In the genomic region with DNA sequence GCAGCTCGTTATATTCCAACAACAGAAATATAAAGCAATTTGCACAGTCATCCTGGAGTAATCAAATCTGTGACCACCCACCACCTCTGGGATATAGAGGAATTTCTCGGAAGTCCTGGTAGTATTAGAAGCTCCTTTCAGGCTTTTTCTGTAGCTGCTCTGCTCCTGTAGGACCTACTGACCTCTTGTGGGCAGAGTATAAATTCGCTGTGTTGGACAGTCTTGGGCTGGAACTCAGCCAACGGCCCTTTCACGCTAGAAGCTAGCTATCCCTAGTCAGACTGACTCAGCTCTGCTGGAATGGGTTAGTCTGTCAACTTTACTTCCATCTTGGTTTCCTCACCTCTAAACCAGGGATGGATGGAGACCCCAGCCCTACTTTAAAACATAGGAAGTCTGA, we compare ENCODE assay signal across 10 mouse cellular contexts. TPM values are rescaled to one million over a fixed set of nuclear protein-coding genes. Genes with fewer than 3 reads are reported as not detected.
A peak's percentile ranks its signal among the peaks of the same experiment; 100 is the strongest.
DNase-seq lines count a peak whose midpoint lies in the region; ATAC-seq and TF ChIP-seq lines count a peak whose summit lies in the region.
"Had no signal": no experiment of that assay in that cellular context is flagged by ENCODE, and none has a peak within 500 bp of the region (broad histone marks: within the 10 kb centered on the region; RNA-seq: fewer than 3 reads in every experiment).

No protein-coding gene starts in this region.

- no peaks in the 10 kb centered on the region for H3K4me1 ChIP-seq in kidney, embryonic 15.5 days
- H3K4me1 ChIP-seq in stomach, postnatal 0 days (replicated peaks; ENCODE audit: control insufficient read depth, insufficient read depth): no peaks in the 10 kb centered on the region
- H3K4me1 ChIP-seq: neural tube, embryonic 12.5 days had no signal

- peak; percentile 65 for TF ChIP-seq CTCF in stomach, postnatal 0 days (IDR thresholded peaks at IDR 0.05; ENCODE audit: low read depth)

- WGBS in kidney, embryonic 15.5 days: 29% methylated on average over 5 of the region's 5 CpGs
- WGBS in stomach, postnatal 0 days: 35% methylated on average over 5 of the region's 5 CpGs

- no peak for ATAC-seq in kidney, embryonic 15.5 days (replicated peaks; ENCODE audit: low FRiP score)
- ATAC-seq in stomach, postnatal 0 days (ENCODE audit: low FRiP score, low TSS enrichment): peak; percentile 62; the same call in 1 of the 2 replicates
- no peak for ATAC-seq in frontal cortex, adult (ENCODE audit: low TSS enrichment)

- H3K9me3 ChIP-seq in kidney, embryonic 15.5 days (replicated peaks): no peaks in the 10 kb centered on the region
- H3K9me3 ChIP-seq in stomach, postnatal 0 days (ENCODE audit: control insufficient read depth, low read length): no peaks in the 10 kb centered on the region
- H3K9me3 ChIP-seq: heart, embryonic 13.5 days; neural tube, embryonic 12.5 days had no signal

- H3K36me3 ChIP-seq in kidney, embryonic 15.5 days: no peaks in the 10 kb centered on the region
- no peaks in the 10 kb centered on the region for H3K36me3 ChIP-seq in stomach, postnatal 0 days (ENCODE audit: control insufficient read depth, insufficient read depth, low read length)
- H3K36me3 ChIP-seq: heart, embryonic 13.5 days; neural tube, embryonic 12.5 days had no signal

- DNase-seq in kidney, adult 18-20 months: peak; percentile 68
- DNase-seq in NIH3T3 (ENCODE audit: low read depth): peak; percentile 92
- DNase-seq in embryo, embryonic 10.5 days (ENCODE audit: low spot score): peak; percentile 44
- DNase-seq in kidney, postnatal 14 days: peak; percentile 75
- peak; percentile 68 for DNase-seq in stomach, postnatal 0 days (ENCODE audit: low spot score)
- DNase-seq in spleen, postnatal 36 days (ENCODE audit: low spot score in 2 of 2): no peak

- H3K27ac ChIP-seq in kidney, embryonic 15.5 days: no peak overlapping the region
- no peak overlapping the region for H3K27ac ChIP-seq in stomach, postnatal 0 days (replicated peaks)
- H3K27ac ChIP-seq: heart, embryonic 13.5 days; neural tube, embryonic 12.5 days had no signal

- H3K9ac ChIP-seq in kidney, embryonic 15.5 days: no peak overlapping the region
- H3K9ac ChIP-seq in stomach, postnatal 0 days (ENCODE audit: low read length): no peak overlapping the region
- H3K9ac ChIP-seq: heart, embryonic 13.5 days; neural tube, embryonic 12.5 days had no signal

- TF ChIP-seq EP300 in stomach, postnatal 0 days (optimal IDR thresholded peaks at IDR 0.05): no peak

- no peak overlapping the region for H3K4me3 ChIP-seq in kidney, embryonic 15.5 days (replicated peaks)
- no peak overlapping the region for H3K4me3 ChIP-seq in stomach, postnatal 0 days (ENCODE audit: low read depth, low read length)
- H3K4me3 ChIP-seq: heart, embryonic 13.5 days; neural tube, embryonic 12.5 days had no signal

- H3K4me2 ChIP-seq in kidney, embryonic 15.5 days: no peak overlapping the region
- H3K4me2 ChIP-seq in stomach, postnatal 0 days (replicated peaks; ENCODE audit: low read depth): no peak overlapping the region
- H3K4me2 ChIP-seq: heart, embryonic 13.5 days; neural tube, embryonic 12.5 days had no signal

- H3K27me3 ChIP-seq in kidney, embryonic 15.5 days: no peaks in the 10 kb centered on the region
- no peaks in the 10 kb centered on the region for H3K27me3 ChIP-seq in stomach, postnatal 0 days (ENCODE audit: control insufficient read depth, insufficient read depth, low read length)
- H3K27me3 ChIP-seq: heart, embryonic 13.5 days; neural tube, embryonic 12.5 days had no signal

RNA-seq across cellular contexts. Expression of a gene that starts 34.8 kb away (rescaled TPM):
- polyA plus RNA-seq in kidney, embryonic 15.5 days (2015; fragmentation: Nextera tagmentation; extraction: Ambion mirVana): 783 and 885 TPM in 2 replicates
- 1,050 and 1,122 TPM in 2 replicates for polyA plus RNA-seq in stomach, postnatal 0 days (2015; fragmentation: Nextera tagmentation; extraction: Ambion mirVana)

RNA-seq across cellular contexts. Expression of a gene that starts 43.4 kb away (rescaled TPM):
- polyA plus RNA-seq in kidney, embryonic 15.5 days (2015; fragmentation: Nextera tagmentation; extraction: Ambion mirVana): 103 and 118 TPM in 2 replicates
- 128 and 139 TPM in 2 replicates for polyA plus RNA-seq in stomach, postnatal 0 days (2015; fragmentation: Nextera tagmentation; extraction: Ambion mirVana)

RNA-seq across cellular contexts. Expression of a gene that starts 43.6 kb away (rescaled TPM):
- 30.9 and 32.9 TPM in 2 replicates for polyA plus RNA-seq in kidney, embryonic 15.5 days (2015; fragmentation: Nextera tagmentation; extraction: Ambion mirVana)
- polyA plus RNA-seq in stomach, postnatal 0 days (2015; fragmentation: Nextera tagmentation; extraction: Ambion mirVana): 14.6 and 15.1 TPM in 2 replicates

Comparison
In these comparisons a context has a peak if more than half of its experiments do, and no peak if none do; other contexts are left out.
1. DNase-seq: peak in kidney, adult 18-20 months (single experiment), NIH3T3 (single experiment), embryo, embryonic 10.5 days (single experiment), kidney, postnatal 14 days (single experiment) and stomach, postnatal 0 days (single experiment); none in spleen, postnatal 36 days (0 of 2).